Comparison of ENCODE assay signal across 21 mouse cellular contexts in the genomic region with DNA sequence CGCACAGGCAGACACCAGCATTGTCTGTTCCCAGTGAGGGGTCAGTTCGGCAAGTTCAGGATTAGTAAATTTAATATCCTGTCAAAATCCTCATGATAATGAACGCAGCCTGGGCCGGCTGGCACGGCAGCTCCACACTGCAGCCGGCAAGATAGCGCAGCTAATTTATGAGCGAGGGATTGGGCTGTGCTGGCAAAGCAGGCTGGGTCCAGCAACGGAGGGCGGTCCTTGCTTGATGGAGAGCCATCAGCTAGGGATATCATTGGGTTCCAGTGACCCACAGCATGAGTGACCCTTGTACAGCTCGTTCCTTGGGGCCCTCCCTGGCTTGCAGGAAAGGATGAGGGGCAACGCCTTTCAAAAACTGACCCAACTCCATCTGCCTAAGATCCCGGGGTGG. TPM values are rescaled to one million over a fixed set of nuclear protein-coding genes. Genes with fewer than 3 reads are reported as not detected.
A peak's percentile ranks its signal among the peaks of the same experiment; 100 is the strongest.
DNase-seq lines count a peak whose midpoint lies in the region; ATAC-seq lines count a peak whose summit lies in the region.
"Had no signal": no experiment of that assay in that cellular context is flagged by ENCODE, and none has a peak within 500 bp of the region (broad histone marks: within the 10 kb centered on the region; RNA-seq: fewer than 3 reads in every experiment).

No protein-coding gene starts in this region.

- H3K4me3 ChIP-seq in forebrain, embryonic 16.5 days (replicated peaks; ENCODE audit: low read length), result peak overlapping the region; percentile 23
- H3K4me3 ChIP-seq in midbrain, embryonic 10.5 days, result no peak overlapping the region
- no peak overlapping the region for H3K4me3 ChIP-seq in neural tube, embryonic 14.5 days (ENCODE audit: low read depth, low read length)
- H3K4me3 ChIP-seq: left cerebral cortex, adult 2 months; limb, embryonic 15.5 days; myocyte had no signal

- H3K9me3 ChIP-seq in forebrain, embryonic 16.5 days (ENCODE audit: control insufficient read depth, low read length), result no peaks in the 10 kb centered on the region
- no peaks in the 10 kb centered on the region for H3K9me3 ChIP-seq in midbrain, embryonic 10.5 days (replicated peaks)
- no peaks in the 10 kb centered on the region for H3K9me3 ChIP-seq in neural tube, embryonic 14.5 days (ENCODE audit: control insufficient read depth, low read length)
- H3K9me3 ChIP-seq: limb, embryonic 15.5 days had no signal

- H3K27ac ChIP-seq in forebrain, embryonic 16.5 days (ENCODE audit: low read length), result peak overlapping the region; percentile 92
- H3K27ac ChIP-seq in midbrain, embryonic 10.5 days (replicated peaks), result no peak overlapping the region; the same call in 1 of the 2 replicates
- no peak overlapping the region for H3K27ac ChIP-seq in neural tube, embryonic 14.5 days (ENCODE audit: low read depth, low read length)
- H3K27ac ChIP-seq: left cerebral cortex, adult 2 months; limb, embryonic 15.5 days; macrophage had no signal

- 12% methylated on average over 13 of the region's 13 CpGs for WGBS in forebrain, embryonic 16.5 days
- 69% methylated on average over 13 of the region's 13 CpGs for WGBS in midbrain, embryonic 10.5 days
- WGBS in neural tube, embryonic 14.5 days, result 32% methylated on average over 13 of the region's 13 CpGs

- intact Hi-C loops in left cerebral cortex, postnatal 25 days (cut with DNase I), result no loop called here
- intact Hi-C loops in heart, postnatal 36 days (cut with DNase I), result no loop called here

- peak overlapping the region; percentile 48 for H3K9ac ChIP-seq in forebrain, embryonic 16.5 days (replicated peaks; ENCODE audit: low read depth, low read length)
- no peak overlapping the region for H3K9ac ChIP-seq in neural tube, embryonic 14.5 days (replicated peaks; ENCODE audit: low read depth, low read length)
- H3K9ac ChIP-seq: limb, embryonic 15.5 days had no signal

- DNase-seq in embryo, embryonic 11 days, result peak; percentile 27
- no peak for DNase-seq in embryo, embryonic 10 days (ENCODE audit: low spot score)
- DNase-seq in midbrain, embryonic 10.5 days (ENCODE audit: low spot score), result peak; percentile 33
- no peak for DNase-seq in left cerebral cortex, postnatal 25 days (ENCODE audit: low spot score in 2 of 2)
- DNase-seq in heart, postnatal 36 days, result no peak
- no peak for DNase-seq in kidney, adult 8-10 months
- DNase-seq: adrenal gland, postnatal 10 days; cerebellum, postnatal 36 days; kidney, adult 9 months; lung, adult 18-20 months had no signal

- H3K27me3 ChIP-seq in forebrain, embryonic 16.5 days (replicated peaks; ENCODE audit: control insufficient read depth, insufficient read depth, low read length), result peaks cover 3% of the 10 kb centered on the region; the same call in 1 of the 2 replicates
- H3K27me3 ChIP-seq in midbrain, embryonic 10.5 days (ENCODE audit: low read depth, poor library complexity, severe bottlenecking), result peaks cover 100% of the 10 kb centered on the region
- peaks cover 7% of the 10 kb centered on the region; the same call in 1 of the 2 replicates for H3K27me3 ChIP-seq in neural tube, embryonic 14.5 days (ENCODE audit: control insufficient read depth, insufficient read depth, low read length)

- peak; percentile 35 for ATAC-seq in forebrain, embryonic 16.5 days
- ATAC-seq in neural tube, embryonic 14.5 days (ENCODE audit: low read depth), result no peak; the same call in 1 of the 2 replicates

- no peaks in the 10 kb centered on the region for H3K36me3 ChIP-seq in forebrain, embryonic 16.5 days (ENCODE audit: control insufficient read depth, insufficient read depth)
- H3K36me3 ChIP-seq in midbrain, embryonic 10.5 days, result no peaks in the 10 kb centered on the region
- H3K36me3 ChIP-seq in neural tube, embryonic 14.5 days (ENCODE audit: control insufficient read depth, insufficient read depth, low read length), result no peaks in the 10 kb centered on the region
- H3K36me3 ChIP-seq: limb, embryonic 15.5 days had no signal

- peaks cover 71% of the 10 kb centered on the region for H3K4me1 ChIP-seq in forebrain, embryonic 16.5 days (replicated peaks; ENCODE audit: control insufficient read depth, insufficient read depth, low read length)
- H3K4me1 ChIP-seq in midbrain, embryonic 10.5 days, result peaks cover 58% of the 10 kb centered on the region
- peaks cover 28% of the 10 kb centered on the region for H3K4me1 ChIP-seq in neural tube, embryonic 14.5 days (ENCODE audit: control insufficient read depth, insufficient read depth, low read length)

- H3K4me2 ChIP-seq in forebrain, embryonic 16.5 days (ENCODE audit: low read length), result peak overlapping the region; percentile 50
- peak overlapping the region; percentile 12; the same call in 1 of the 2 replicates for H3K4me2 ChIP-seq in neural tube, embryonic 14.5 days (ENCODE audit: low read depth, low read length)
- H3K4me2 ChIP-seq: limb, embryonic 15.5 days had no signal

RNA-seq across cellular contexts. Expression of a gene that starts 48.6 kb away (rescaled TPM):
- polyA plus RNA-seq in forebrain, embryonic 16.5 days (2015; fragmentation: Nextera tagmentation; extraction: Ambion mirVana), result 0.17 and 0.77 TPM in 2 replicates
- not detected in 2 replicates for polyA plus RNA-seq in midbrain, embryonic 10.5 days (2016; fragmentation: Nextera tagmentation; extraction: Ambion mirVana)
- not detected in 2 replicates for polyA plus RNA-seq in neural tube, embryonic 14.5 days (2014; fragmentation: Nextera tagmentation; extraction: Ambion mirVana)
- total RNA-seq in left cerebral cortex, postnatal 25 days (2021), result under 1 TPM in 1 of 2 experiments, not detected in 1; 0.25 TPM
- not detected for total RNA-seq in heart, postnatal 36 days (2021)
- total RNA-seq: adrenal gland, postnatal 10 days; heart, adult 8-10 months; heart, postnatal 25 days; layer of hippocampus, adult 18-20 months; left cerebral cortex, adult 2 months had no signal
- polyA plus RNA-seq: limb, embryonic 15.5 days; macrophage; myocyte; testis, adult 2 months; urinary bladder, adult 2 months had no signal

Comparison
In these comparisons a context has a peak if more than half of its experiments do, and no peak if none do; other contexts are left out.
1. DNase-seq: peak in embryo, embryonic 11 days (single experiment) and midbrain, embryonic 10.5 days (single experiment); none in embryo, embryonic 10 days (single experiment), left cerebral cortex, postnatal 25 days (0 of 2), heart, postnatal 36 days (0 of 2) and kidney, adult 8-10 months (0 of 2).